Mouse (Mus musculus) embryo, embryonic 9.5 days (tissue): Measurements from ENCODE around the gene Usf1.
A peak's percentile ranks its signal among the peaks of the same experiment; 100 is the strongest.

Source experiments
- DNase-seq: peaks from one replicate; pipeline ENCODE4 v3.0.0-alpha.2; 2017; ENCODE audit errors: extremely low spot score

Gene Usf1

DNA sequence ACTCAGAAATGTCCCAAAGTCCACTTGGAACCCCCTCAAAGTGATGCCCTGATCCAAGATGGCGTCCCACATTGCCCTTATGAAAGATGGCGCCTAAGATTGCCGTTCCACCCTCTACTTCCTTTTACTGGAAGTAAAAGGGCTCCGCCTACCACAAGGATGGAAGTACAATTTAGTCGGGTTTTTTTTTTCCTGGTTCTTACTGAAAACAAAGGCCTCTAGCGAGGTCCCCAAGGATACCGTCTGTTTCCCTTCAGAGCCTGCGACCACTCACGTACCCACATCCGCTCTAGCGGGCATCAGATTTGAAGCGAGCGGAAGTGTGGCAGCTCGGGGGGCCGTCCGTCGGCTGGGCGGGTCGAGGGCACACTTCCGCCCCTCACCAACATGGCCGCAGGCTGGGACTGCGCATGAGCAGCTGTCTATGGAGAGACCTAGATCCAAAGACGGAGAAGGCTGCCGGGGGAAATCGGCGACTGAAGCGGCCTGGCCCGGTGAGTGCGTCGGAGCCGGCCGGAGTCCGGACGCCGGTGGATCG lies at the start of gene Usf1:
Usf1 (plus strand) TSS at position 367 of the 538 bp plus-strand sequence.
- DNase-seq = peak; percentile 96

DNA sequence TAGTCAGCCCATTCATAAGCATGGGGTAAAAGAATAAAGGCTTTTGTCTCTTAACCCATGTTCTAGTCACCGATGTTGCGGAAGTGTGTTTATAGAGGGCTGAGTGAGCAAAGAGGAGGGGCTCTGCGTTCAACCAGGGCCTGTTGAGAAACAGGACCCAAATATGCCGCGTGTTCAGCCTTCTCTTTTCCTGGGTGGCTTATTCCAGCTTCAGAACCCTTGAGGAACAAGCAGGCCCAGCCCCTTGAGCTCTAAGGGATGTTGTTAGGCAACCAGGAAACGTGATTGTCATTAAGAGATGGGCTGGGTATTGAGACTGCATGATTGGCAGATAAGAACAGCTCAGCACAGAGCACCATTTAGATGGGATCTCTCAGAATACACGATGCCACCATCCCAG lies 45.2 kb upstream of the Usf1 start:
- DNase-seq = no peak

DNA sequence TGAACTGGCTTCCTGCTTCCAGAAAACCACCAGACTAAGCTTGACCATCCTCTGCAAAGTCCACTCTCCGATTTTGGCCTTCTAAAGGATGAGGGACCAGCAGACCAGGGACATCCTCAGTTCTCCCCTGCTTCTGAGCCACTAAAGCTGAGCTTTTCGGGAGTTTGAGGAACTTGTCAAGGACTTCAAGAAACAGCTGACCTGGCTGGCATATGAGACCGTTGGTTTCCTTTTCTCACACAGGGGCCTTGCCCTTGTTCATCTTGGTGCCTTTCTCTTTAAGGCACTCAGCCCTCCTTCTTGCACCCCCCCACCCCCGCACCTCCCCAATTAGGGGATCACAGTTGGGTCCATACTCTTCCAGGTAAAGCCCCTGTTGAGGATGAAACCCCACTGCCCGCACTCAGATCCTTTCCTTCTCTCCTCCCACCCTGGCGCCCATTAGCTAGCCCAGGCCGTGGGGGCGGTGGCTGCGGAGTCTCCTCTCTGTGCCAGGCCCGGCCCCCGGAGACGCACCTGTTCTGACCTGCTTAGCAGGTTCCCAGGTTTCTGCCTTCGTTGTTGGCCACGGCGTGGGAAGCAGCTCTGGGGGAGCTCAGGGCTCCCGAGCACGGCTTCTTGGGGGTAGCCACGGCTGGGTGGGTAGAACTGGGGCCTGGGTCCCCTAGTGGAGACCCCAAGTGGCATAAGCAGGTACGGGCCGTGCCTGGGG lies 41.1 kb upstream of the Usf1 start, which contains the start of gene Nectin4:
Nectin4 (plus strand) TSS at position 255 of the 712 bp plus-strand sequence.
- no peak for DNase-seq

DNA sequence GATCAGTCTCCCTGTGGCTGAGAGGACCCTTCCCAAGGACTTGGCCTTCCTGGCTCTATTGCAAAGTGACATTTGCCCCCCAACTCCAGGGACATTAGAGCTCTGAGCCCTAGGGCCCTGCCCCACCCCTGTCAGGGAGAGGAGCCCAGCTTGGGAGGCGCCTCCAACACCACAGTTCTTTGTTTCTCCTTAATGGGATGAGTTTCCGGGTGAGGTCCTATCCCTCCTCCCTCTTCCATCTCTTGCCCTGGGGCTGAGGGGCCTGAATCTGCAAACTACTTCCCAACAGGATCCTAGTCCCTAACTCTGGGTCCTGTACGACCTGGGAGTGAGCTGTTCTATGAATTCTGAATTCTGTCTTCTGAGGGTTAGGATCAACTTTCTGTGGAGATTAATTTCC lies 38.2 kb upstream of the Usf1 start:
- DNase-seq = no peak

DNA sequence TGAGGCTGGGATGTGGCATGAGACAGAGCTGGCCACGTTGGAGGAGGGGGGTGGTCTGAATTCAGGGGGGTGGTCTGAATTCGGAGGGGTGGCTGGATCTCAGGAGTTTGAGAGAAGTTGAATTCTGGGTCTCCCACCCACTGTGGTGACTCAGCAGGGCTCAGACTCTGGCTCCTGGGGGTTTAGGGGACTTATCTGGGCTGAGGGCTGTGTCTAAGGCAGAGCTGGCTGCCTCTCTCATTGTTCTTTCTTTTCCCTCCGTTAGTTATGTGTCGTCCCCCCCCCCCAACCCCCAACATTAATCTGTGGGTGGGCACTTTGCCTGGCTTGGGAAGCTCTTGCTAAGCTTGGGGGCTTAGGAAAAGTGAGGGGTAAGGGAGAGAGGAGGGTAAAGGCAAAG lies 37.2 kb upstream of the Usf1 start:
- DNase-seq = no peak

DNA sequence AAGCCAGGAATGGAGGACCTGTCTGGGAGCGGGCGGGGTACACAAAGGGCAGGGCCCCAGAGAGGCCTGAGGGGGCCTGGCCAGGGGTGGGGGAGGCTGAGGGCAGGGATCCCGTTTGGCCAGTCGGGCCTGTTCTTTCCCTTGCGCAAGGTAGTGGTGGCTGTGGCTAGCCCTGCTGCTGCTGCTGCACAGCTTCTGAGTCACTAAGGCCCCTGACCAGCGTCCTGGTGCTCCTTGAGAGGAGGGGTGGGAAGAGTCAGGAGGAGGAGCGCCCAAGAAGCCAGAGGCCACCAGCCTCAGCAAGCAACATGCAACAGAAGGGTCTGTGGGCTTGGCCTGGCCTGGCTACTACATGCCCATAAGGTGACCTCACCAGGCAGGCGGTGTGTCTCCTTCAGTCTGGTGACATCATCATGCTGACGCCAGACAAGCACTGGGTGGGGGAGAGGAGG lies 35.4 kb upstream of the Usf1 start:
- no peak for DNase-seq

DNA sequence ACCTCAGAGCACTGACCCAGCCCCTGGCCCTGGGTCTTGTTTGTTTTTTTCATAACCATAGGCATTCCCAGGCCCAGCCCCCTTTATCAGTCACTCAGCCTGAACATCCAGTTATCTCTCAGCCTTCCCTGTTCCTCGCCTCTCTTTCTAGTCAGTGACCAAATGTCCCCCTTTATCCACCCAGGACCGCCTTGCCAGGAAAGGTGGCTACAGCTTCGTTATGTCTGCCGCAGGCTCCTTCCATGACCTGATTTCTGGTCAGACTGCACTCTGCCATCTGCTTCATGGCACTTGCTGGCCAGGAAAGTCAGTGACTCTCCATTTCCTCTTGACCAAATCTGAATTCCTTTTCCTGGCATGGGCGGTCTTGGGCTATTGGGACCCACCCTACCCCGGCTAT lies 32.8 kb upstream of the Usf1 start:
- DNase-seq = no peak

DNA sequence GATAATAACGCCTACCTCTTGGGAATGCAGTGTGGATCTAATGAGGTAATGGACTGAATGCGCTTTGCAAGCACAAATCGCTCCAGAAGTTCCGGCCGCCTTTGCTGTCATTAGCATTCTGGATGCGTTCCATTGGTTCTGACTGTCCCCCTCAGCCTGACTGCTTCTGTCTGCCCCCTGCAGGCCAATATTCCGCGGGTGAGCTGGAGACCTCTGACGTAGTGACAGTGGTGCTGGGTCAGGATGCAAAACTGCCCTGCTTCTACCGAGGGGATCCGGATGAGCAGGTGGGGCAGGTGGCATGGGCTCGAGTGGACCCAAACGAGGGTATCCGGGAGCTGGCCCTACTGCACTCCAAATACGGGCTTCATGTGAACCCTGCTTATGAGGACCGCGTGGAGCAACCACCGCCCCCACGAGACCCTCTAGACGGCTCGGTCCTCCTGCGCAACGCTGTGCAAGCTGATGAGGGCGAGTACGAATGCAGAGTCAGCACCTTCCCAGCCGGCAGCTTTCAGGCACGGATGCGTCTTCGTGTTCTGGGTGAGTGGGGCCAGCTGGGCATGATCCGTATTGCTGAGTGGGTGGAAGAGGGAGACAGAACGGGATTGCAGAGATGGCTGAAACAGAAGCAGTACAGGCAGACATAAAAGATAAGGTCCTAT lies 31.0 kb upstream of the Usf1 start:
- DNase-seq = peak; percentile 75

DNA sequence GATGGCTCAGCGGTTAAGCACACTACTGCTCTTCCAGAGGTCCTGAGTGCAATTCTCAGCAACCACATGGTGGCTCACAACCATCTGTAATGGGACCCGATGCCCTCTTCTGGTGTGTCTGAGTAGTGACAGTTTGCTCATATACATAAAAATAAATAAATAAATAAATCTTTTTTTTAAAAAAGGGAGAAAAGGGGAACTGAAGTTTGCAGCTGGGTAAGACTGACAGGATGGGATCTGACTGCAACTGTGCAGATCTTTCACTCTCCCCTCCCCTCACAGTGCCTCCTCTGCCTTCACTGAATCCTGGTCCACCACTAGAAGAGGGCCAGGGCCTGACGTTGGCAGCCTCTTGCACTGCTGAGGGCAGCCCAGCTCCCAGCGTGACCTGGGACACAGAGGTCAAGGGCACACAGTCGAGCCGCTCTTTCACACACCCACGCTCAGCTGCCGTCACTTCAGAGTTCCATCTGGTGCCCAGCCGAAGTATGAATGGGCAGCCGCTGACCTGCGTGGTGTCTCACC lies 29.0 kb upstream of the Usf1 start:
- no peak for DNase-seq

DNA sequence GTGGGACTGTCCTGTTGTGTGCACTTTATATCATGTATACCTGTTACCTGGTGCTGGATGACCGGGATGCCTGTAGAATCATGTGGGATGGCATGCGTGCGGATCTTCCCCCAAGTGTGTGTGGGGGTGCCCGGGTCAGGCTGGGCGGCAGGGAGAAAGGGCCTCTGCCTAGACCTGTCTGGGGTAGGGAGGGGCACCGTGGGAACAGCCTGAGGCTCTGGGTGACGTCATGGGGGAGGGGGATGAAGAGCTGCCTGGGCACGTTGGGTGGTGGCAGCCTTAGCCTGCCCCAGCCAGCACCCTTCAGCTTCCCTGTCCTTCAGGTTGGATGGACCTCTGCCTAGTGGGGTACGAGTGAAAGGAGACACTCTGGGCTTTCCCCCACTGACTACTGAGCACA lies 26.8 kb upstream of the Usf1 start:
- DNase-seq = no peak

DNA sequence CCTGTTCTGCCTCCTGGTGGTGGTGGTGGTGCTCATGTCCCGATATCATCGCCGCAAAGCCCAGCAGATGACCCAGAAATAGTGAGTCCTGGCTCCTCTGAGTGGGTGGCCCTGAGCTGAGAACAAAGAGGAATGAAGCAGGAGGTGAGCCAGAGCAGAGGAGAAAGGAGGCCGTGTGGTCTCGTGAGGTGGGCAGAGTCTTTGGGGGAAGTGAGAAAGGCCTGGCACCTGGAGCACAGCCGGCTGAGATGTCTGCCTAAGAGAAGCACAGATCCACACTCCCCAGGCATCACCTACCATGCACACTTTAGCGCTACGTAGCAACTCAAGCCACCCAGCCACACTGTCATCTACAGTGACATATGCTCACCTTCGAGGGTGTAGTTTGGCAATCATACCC lies 25.9 kb upstream of the Usf1 start:
- no peak for DNase-seq

DNA sequence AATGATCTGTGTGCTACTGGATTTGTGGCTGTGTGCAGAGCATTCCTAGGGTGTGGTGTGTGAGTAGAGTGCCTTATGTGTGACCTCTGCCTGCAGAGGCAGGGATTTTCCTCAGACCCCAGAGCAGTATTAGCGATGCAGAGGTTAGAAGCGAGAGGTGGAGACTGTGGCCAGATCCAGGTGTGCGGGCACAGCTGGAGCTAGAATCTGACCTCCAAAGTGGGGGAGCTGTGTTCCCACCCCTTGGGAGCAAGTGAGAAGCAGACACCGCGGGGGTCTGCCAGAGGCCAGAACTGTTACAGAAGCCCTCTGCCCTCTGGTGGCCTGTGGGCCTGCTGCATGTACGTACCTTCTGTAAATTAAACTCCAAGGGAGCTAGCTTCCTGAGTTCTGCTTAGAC lies 24.0 kb upstream of the Usf1 start:
- DNase-seq = peak; percentile 38

DNA sequence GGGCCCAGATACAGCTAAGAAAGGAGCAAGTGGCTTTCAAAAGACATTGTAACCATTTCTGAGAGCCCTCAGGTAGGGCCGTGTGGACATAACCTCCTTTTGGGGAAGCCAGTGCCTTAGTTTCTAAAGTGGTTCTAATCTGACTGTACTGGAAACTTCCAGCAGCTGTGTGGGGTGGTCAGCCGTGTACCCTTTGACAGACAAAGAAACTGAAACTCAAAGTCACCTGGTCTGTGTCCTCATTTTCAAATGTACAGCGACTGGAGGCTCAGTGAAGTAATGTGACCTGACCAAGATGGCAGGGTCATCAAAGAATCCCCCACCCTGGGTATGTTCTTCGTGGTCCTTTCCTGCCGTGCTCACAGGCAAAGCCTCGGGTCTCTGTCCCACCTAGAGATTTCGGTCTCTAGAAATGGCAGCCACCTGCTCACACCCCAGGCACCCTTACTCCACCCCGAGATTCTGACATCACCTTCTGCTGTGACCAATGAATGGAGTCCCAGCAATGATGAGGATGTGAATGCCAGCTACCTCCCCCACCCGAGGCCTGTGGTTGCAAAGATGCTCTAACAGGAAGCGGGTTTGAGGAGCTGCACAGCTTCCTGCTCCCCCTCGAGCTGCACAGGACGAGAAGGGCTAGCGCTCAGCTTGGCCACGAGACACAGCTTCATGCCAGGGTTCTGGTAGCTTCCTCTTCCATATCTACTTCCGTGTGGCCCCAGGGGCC lies 22.6 kb upstream of the Usf1 start, which contains the start of gene Arhgap30:
Arhgap30 (plus strand) TSS at position 579 of the 727 bp plus-strand sequence.
- DNase-seq = no peak

DNA sequence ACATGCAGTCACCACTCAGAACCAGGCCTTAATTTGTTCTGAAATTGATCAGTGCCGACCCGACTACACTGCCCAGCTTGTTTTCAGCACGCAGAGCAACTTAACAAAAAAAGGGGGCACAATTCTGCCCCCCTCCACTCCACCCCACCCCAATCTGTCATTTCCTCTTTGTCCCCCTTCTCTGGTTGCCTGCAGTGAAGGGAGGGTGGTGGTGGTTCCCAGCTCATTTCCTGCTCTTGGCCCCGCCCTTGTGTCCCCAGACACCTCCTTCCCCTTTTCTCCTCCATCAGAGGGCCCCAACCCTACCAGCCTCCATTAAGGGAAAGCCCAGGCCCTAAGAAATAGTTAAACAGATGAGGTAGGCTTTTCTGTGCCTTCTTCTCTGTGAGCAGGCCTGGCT lies 21.0 kb upstream of the Usf1 start:
- no peak for DNase-seq

DNA sequence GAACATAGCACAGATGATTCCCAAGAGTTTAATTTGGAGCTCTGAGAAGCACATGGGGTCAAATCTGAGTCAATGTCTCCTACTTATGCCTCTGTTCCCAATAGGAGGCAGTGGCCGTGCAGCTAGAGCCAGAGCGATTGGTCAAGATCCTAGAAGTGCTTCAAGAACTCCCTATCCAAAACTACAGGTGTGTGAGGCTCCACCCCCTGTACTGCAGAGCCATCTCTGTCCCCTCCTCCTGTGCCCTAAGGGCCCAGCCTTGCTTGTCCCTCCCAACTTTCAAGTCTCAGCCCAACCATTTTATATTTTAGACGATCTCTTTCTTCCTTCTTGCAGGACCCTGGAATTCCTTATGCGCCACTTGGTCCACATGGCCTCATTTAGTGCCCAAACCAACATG lies 9.3 kb upstream of the Usf1 start:
- no peak for DNase-seq

DNA sequence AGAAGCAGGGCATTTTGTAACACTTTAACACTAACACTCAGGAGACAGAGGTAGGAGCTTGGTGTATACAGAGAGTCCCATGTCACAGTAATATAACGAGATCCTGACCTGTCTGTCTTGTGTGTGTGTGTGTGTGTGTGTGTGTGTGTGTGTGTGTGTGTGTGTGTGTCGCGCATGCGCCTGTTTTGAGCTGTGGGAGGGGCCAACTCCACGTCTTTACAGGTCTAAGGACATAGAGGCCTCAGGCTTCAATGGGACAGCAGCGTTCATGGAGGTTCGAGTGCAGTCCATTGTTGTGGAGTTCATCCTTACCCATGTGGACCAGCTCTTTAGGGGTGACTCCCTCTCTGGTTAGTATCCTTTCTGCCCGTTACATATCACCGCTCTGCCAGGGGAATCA lies 8.1 kb upstream of the Usf1 start:
- DNase-seq = no peak

DNA sequence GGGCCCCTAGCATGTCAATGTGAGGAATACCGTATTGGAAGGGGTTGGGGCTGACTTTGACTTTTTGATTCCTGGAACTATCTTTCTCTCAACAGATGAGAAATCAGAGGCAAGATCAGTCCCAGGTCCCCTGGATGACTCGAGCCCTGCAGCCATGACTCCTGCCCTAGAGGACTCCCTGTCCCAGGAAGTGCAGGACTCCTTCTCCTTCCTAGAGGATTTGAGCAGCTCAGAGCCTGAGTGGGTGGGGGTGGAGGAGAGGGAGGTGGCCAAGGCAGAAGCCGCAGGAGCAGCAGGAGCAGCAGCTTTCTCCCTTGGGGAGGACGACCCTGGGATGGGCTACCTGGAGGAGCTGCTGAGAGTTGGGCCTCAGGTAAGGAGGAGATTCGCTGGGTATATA lies 3.9 kb upstream of the Usf1 start:
- no peak for DNase-seq

DNA sequence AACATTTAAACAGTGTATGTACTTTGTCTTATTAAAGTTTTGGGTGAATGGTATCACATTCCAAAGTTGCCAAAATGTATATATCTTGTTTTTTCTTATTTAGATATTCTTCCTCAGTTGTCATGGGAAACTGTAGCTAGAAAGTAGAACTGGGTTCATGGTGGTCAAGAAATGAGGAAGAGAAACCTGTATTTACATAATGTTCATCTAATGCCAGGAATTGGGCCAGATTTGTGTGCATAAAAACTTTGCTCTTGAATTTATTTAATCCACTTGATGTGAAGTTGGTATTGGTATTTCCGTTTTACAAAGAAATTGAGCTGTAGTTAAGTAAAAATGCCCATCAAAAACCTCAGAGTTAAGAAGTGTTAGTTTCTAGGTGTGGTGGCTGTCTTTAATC lies 882 bp upstream of the Usf1 start:
- DNase-seq = no peak

DNA sequence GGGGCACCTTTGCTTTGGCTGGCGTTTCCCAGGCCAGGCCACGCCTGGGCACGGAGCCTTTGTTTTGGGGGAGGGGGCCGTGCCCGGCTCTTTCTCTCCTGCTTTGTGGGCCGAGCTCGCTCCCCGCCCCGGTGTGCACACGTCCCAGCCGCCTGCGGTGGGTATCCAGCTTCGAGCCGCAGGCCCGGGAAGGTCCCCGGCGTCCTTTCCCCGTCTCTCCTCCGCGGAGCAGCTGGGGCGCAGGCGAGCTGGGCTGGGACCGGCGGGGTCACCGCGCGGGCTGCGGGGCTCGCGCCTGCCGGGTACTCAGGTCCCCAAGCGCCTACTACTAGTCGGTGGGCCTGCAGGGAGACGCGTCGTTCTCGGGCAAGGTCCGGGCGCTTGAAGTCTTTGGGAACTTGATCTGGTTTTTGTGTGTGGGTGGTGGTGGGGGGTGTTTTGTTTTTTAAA lies 404 bp downstream of the Usf1 start:
- DNase-seq = no peak

DNA sequence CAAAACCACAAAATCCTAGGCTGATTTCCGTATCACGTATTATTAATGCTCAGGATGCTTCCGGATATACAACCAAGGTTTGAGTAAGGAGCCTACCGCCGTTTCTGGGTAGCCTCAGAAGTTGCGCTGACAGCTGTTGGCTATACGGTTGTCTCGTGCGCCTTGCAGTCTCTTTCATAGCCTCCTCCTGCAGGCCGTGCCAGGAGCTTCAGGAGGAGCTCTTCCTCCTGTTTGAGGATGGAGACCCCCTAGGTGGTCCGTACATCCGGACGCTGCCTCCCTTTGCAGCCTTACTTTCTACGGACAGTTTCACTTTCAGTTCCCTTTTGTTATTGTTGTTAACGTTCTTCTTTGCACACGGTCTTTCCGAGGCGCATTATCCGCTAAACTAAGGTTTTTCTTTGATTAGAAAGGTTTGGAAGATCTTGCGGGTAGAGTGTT lies 908 bp downstream of the Usf1 start:
- peak; percentile 56 for DNase-seq

DNA sequence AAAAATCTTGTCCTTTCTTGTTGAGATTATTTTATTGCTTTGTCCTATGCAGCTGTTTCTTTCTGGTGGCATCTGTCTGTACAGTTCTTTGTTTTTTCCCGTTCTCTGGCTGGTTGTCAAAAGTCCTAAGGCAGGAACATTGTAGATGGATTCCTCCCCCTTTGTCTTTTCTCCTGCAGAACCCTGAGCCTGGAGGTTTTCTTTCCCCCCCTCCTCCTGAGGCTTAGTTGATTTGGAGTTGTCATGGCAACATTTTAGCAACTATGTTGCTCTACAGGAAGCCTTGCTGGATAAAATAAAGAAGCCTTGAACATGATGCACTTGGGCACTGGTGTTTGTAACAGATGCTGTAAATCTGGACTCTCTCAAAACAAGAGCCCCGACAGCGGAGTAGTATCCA lies 1.3 kb downstream of the Usf1 start:
- peak; percentile 22 for DNase-seq

DNA sequence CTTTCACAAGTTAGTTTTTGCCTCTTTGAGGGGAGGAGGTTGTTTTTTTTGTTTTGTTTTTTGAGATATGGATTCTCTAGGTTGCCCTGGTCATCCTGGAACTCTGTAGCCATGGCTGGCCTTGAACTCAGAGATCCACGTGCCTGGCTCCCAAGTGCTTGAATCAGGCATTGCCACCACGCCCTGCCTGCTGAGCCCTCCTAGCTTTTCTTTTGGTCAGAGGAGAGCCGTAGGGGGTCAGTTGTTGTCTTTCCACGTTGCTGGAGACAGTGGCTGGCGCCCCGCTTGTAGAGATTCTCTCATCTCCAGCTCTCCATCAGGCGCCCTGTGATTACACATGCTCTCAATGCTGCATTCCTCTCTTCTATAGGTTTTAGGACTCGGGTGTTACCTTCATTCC lies 2.5 kb downstream of the Usf1 start:
- no peak for DNase-seq
